Mouse (Mus musculus): Measurements from ENCODE around the gene Tiparp. TPM values are rescaled to one million over a fixed set of nuclear protein-coding genes. Genes with fewer than 3 reads are reported as not detected.

Tiparp gene
- polyA plus RNA-seq (2017; shearing (Covaris generic)): 1 to 10 TPM; 5.5 to 9.2 TPM

GRCm38 (mm10) chr3:65527691-65528601 lies at the start of gene Tiparp:
Tiparp (plus strand) TSS chr3:65528410.
- ATAC-seq: peak; percentile 78

- ATAC-seq: no peak
Measured at GRCm38 (mm10) chr3:65480676-65481075, 47.5 kb upstream of the Tiparp start.

GRCm38 (mm10) chr3:65482266-65482665 lies 45.9 kb upstream of the Tiparp start:
- ATAC-seq: no peak

- no peak for ATAC-seq
Measured at GRCm38 (mm10) chr3:65482698-65483407, 45.4 kb upstream of the Tiparp start.

- no peak for ATAC-seq
Measured at GRCm38 (mm10) chr3:65484161-65484733, 44.0 kb upstream of the Tiparp start.

- no peak for ATAC-seq
Measured at GRCm38 (mm10) chr3:65487419-65488088, 40.7 kb upstream of the Tiparp start.

GRCm38 (mm10) chr3:65488556-65489244 lies 39.5 kb upstream of the Tiparp start:
- no peak for ATAC-seq

GRCm38 (mm10) chr3:65489601-65490000 lies 38.6 kb upstream of the Tiparp start:
- no peak for ATAC-seq

GRCm38 (mm10) chr3:65494291-65494763 lies 33.9 kb upstream of the Tiparp start:
- ATAC-seq: no peak

- no peak for ATAC-seq
Measured at GRCm38 (mm10) chr3:65507766-65508165, 20.4 kb upstream of the Tiparp start.

GRCm38 (mm10) chr3:65510588-65510987 lies 17.6 kb upstream of the Tiparp start:
- ATAC-seq: no peak

GRCm38 (mm10) chr3:65515751-65516150 lies 12.5 kb upstream of the Tiparp start:
- peak; percentile 59 for ATAC-seq

GRCm38 (mm10) chr3:65516526-65516925 lies 11.7 kb upstream of the Tiparp start:
- ATAC-seq: no peak

GRCm38 (mm10) chr3:65517141-65517540 lies 11.1 kb upstream of the Tiparp start:
- ATAC-seq: no peak

GRCm38 (mm10) chr3:65517747-65518527 lies 10.3 kb upstream of the Tiparp start:
- no peak for ATAC-seq

GRCm38 (mm10) chr3:65521391-65521790 lies 6.8 kb upstream of the Tiparp start:
- ATAC-seq: no peak

- ATAC-seq: no peak
Measured at GRCm38 (mm10) chr3:65523397-65523796, 4.8 kb upstream of the Tiparp start.

GRCm38 (mm10) chr3:65525731-65526130 lies 2.5 kb upstream of the Tiparp start:
- no peak for ATAC-seq

GRCm38 (mm10) chr3:65527196-65527595 lies 1.0 kb upstream of the Tiparp start:
- no peak for ATAC-seq

GRCm38 (mm10) chr3:65528614-65529470 lies 632 bp downstream of the Tiparp start:
- peak; percentile 7 for ATAC-seq

All from activated CD4-positive, CD25-positive, alpha-beta regulatory T cell, adult 4 months (primary cell).